Mouse (Mus musculus): ENCODE results near the gene Grik4.

GRCm38 (mm10) chr9:42797276-42797675 lies 147.0 kb downstream of the Grik4 start:
- TF ChIP-seq CTCF (IDR thresholded peaks at IDR 0.05; ENCODE audit: control insufficient read depth, insufficient read depth, insufficient replicate concordance, low read depth, low read length) (no peak), POLR2A (IDR thresholded peaks at IDR 0.05; ENCODE audit: control insufficient read depth, low read depth, low read length) (no peak)
